Mouse (Mus musculus) mouse embryonic stem cell (cell line): Measurements from ENCODE around the gene Slc40a1.

Experiments used
- in situ Hi-C, 2 experiments: fragments of 300-500 bp; cut with MboI; formaldehyde crosslinking; loops; 1 replicate in 1 of 2; 3 replicates in 1 of 2; pipeline ENCODE4 v1.14.3; 2019 to 2020; ENCODE audit warnings: low sequenced_read_pairs in 2 of 2, low pct_unique_long_range_greater_than_20kb in 1 of 2, mixed read lengths in 1 of 2; ENCODE audit not compliant: unreplicated experiment in 1 of 2

Gene Slc40a1

DNA sequence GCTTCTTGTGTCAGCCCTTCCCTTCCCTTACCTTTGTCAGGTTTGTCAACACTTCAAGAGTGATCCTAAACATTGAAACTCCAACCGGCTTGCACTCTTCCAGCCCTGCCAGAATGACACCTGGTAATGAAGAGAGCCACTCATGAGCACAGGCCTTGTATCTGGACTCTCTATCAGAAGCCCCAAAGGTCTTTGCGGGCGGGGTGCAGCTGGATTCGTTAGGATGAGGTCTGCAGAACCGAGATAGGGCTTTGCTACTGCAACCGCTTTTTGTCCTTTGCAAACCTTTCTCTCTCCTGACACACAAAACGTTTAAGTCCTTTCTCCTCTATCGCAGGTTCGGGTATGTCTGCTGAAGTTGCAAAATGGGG lies at the start of gene Slc40a1:
Gene Slc40a1 (minus strand): TSS at position 131 of the 371 bp plus-strand sequence.
- in situ Hi-C loops, result no loop called here

DNA sequence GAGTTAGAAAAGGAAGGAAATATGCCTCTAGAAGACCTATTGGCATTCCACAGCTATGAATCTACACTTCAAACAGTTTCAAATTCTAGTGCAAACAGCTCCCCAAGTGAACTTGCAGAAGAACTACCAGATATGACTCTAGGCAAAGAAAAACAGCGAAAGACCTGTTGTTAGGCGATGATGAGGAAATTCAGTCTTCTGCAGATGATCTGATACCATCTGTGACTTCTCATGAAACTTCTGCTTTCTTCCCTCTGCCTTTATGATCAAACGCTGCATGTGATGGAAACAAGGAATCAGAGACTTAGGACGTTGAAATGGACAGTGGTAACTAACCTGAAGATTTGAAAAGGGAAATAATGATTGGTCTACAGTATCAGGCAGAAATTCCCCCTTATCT lies 45.0 kb upstream of the Slc40a1 start:
- in situ Hi-C loops, result no loop called here

DNA sequence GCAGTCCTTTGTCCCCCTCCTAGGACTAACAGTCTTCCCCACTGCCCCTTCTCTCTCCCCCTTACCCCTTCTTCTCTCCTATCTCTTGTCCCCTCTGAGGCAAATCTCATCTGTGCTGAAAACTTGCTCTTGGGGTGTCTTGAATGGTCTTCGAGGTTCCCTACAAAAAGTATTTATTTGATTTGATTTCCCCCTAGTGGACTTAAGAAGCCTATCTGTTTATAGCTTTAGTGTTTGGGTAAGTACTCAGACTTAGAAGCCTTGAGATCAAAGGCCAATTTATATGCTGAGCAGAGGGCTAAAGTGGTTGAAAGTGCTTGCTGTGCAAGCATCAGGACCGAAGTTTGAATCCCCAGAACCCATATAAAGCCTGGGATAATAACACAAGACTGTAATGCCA lies 22.7 kb upstream of the Slc40a1 start:
- in situ Hi-C loops, result no loop called here

DNA sequence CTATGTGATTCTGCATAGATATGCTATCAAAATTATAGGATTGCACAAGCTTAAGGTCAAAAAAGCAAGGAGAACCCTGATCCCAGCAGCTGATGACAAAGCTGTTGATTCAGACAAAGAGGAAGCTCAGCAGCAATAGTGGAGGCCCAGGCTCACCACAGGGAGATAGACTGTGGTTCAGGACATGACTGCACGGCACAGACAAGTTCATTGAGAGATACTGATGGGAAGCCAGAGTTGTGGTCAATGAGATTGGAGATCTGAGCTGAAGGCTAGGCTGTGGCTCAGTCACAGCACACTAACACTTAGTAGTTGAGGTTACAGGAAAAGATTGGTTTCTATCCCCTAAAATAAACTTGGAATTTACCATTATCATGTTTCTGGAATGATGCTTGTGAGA lies 21.5 kb upstream of the Slc40a1 start:
- in situ Hi-C loops, result no loop called here

DNA sequence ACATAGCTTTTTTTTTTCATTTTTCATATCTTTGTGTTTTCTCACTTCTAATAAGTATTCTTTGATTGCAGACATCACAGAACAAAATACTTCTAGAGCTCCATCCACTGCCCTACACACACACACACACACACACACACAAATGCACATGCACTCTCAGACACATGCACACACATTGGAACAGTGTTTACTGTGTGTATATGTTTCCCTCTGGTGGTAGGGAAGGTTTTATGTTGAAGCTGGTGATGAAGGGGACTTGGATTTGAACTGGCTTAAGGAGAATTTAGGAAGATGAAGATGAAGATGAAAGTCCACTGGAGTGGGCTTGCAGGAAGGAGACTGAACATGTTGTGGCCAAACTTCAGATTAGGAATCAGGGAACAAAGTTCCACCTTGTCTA lies 4.8 kb upstream of the Slc40a1 start:
- in situ Hi-C loops, result no loop called here

DNA sequence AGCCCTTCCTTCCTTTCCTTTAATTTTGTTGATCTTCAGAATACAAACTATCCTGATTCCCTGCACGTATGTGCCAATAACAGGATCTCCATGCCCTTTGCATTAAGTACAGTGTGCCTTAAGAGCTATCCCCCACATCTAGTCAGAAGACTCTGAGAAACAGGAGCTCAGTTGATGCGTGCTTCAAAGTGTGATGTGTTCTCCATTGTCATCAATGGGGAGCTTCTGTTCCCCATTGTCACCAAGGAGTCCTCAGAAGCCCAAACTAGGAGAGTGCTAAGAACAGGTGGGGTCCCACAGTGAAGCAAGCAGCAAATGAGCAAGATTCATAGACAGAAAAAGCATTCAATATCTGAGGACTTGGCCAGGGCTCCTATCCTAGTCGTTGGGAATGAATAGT lies 588 bp upstream of the Slc40a1 start:
- in situ Hi-C loops, result no loop called here

DNA sequence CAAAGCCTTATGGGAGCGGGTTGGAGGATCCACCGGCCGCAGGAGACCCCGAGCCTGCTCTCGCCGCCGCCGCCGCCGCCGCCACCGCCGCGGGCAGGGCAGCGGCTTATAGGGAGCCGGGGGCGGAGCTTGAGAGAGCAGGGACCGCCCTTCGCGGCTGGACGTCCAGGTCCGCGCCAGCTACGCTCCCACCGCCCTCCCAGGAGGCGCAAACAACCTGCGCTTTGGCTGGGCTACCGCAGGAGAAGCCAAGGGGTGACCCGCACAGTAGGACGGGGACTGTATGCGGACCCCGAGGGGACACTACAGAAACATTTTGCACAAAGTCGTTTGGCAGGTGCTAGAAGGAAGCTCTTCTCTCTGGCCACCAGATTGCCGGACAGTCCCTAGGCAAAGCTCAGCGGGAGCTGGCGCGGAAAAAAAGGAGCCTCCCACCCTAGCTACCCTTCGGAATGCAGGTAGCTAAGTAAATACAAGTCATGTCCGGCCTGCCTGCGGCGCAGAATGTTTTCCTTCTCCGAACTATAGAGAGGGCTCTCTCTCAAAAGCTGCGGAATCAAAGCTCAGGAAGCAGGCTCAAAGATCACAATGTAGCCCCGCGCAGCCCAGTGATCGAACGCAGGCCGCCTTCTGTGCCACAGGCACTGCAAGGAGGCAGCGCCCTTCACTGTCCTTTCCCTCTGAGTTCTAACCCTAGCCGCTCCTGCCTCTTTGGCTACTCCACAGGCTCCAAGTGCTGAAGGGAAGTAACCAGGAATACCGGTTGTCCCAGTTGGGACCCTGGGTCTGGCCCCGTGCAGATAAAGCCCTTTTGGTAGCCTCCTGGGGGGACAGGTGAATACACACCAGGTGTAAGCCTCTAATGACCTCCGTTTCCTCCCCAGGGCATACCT lies 577 bp downstream of the Slc40a1 start:
- in situ Hi-C loops, result no loop called here

DNA sequence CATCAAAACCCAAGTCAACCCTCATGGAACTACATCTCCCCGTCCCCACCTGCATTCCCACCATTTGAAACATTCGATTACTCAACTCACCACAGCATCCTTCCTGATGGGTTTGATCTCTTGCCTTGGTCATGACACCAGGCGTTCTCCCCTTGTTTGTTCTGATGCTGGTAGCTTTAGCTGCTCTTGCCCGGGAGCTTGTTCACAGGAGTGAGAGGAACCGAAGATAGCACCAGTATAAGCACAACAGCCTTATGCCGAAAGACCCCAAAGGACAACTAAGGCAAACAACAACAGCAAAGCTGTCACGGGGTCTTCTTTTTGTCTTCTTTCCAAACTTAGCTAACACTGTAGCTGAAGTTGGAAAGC lies 1.2 kb downstream of the Slc40a1 start:
- in situ Hi-C loops, result no loop called here

DNA sequence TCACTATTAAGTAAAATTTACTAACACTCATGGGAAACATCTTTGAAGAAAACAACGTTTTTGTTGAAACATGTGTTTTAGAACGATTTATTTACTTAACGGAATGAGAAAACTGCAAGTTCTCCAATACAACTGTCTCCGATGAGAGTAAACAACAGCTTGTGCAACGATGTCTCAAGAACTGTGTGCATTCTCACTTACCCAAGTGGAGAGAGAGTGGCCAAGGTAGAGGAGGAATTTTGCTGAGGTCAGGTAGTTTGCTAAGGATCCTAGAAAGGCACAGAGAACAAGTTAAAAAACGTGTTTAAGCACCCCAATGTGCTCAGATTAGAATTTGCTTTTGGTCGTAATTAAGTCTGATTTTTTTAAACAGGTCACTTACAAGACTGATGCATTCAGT lies 1.8 kb downstream of the Slc40a1 start:
- in situ Hi-C loops, result no loop called here

DNA sequence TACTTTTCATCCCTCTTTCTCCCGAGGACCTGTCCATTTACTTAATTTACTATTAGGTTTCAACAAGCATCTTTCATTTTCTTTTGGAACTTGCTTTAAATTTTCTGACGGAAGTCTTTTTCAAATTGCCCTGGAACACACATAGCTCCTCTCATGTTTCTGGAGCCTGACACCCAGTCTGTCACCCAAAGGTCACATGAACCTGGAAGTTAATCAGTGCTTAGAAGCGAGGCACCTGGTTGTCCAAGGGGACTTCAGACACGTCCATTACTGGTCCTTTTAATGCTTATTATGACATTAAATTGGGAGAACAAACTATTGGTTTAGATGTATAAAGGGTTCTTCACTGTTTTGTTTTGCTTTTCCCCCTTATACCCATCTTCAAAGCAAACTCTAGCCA lies 3.0 kb downstream of the Slc40a1 start:
- in situ Hi-C loops, result no loop called here

DNA sequence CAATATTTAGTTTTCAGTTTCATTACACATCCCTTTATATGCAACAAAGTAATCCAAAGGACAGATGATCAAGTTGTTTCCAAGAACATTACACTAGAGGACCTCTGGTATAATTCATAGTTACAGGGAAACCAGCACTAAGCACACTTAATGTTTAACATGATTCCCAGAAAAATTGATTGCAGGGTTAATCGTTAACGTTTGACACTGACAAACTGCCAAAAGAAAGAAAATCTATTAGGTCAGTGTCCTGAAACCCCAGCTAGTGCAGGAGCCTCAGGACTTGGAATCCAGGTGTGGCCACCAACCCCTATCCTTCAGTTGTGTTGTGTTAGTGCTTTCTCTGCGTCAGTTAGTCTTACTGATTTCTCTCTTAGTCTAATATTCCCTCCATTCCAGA lies 5.6 kb downstream of the Slc40a1 start:
- in situ Hi-C loops, result no loop called here

DNA sequence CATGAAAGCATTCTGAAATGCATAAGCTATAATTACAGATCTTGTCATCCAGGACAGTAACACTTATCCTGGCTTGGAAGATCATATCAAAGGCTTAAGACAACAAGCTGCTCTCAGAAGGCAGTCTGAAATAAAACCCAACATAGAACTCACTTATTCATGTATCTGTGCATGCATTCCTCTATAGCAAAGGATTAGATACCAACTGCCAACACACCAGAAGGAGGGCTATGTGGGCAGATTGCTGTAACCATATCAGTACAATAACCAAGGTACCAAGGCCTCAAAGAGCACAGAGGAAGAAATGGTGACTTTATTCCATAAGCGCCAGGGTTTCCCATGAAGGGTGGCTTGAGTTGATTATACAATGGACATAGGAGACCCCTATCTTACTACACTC lies 6.6 kb downstream of the Slc40a1 start:
- in situ Hi-C loops, result no loop called here

DNA sequence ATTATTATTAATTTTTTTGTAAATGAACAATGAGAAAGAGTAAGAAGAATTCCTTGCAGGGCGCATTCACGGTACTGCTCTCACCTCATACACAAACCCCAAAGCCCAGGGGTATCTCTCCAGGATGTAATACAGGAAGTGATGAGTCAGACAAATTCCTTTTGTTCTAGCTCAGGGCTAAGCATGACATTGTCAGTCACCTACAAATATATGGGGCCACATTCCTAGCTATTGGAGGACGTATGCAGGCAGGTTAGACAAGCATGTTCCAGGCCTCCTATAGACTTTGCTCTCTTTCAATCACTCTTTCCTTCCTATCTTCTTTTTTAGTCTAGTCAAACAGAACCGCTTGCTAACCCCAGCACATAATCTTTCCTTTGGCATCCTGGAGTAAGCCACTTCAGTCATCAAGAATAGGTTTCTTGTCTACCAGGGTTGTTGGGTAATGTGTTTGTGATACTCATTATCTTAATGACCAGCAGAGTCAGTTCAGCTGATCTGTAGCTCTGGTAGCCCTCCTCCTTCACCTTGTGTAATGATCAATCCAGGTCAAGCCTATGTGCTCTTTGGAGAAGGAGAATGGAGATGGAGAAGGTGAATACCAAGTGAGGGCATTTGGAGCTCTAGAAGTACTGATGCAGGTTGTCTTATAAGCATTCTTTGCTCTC lies 9.1 kb downstream of the Slc40a1 start:
- in situ Hi-C loops, result no loop called here

DNA sequence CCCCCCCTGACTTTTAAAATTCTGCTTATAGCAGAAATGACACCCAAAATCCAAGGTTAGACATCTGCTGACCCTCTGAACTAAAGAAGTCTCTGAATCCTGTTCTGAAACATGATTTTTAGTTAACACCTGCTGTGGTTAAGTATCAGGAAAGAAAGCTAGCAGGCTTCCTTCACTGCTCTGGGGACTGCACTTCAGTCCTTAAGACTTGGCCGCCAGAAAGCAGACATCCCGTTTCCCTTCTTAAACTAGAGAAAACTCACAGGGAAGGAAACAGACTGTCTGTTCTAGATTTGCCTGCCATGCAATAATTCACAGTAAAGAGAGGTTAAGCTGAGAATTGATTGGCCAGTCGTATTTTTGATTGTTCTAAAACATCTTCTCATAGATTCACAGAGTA lies 10.1 kb downstream of the Slc40a1 start:
- in situ Hi-C loops, result no loop called here

DNA sequence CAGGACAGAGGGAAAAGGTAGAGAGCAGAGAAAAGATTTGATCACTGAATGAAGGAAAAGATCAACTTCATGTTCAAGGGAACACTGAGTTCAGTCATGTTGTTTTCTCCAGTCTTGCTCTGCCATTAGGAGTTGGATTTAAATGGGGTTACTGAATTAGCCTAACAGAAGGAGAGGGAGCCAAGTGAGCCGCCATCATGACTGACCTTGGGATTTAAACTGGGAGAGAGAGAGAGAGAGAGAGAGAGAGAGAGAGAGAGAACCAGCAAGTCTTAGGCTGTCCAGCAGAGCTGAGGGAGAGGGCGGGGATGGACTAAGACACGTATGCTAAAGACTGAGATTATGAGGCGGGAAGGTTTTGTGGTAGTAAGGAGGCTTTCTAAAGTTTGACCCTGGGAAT lies 12.1 kb downstream of the Slc40a1 start:
- in situ Hi-C loops, result no loop called here

DNA sequence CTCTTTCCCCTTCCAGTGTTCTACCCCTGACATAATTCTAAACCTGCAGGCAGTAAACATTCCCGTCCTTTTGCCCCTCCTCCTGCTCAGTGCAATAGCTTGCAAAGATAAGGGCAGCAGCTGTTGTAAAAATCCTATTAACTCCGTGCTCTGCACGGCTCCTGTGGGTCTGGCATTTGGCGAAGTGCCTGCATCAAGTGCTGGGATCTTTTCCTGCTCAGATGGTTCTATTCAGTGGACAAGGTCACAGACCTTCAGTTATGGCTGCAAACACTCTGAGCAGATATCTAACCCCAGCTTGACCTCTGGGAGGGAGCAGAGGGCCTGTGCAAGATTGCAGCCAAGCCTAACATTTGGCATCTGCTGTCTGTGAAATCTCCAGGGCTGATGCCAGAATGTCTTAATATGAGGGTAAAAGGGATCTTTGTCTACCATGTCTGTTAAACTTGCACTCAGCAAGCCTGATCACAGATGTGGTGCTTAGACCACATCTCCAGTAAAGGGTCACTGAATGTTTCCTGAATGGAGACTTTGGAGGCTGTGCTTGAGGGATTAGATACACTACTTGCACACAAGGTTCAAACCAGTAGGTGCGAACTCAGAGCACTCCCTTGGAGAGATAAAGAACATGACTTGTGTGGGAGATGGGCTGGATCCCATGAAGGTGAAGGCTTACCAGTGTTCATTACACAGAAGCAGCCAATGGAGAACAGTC lies 21.1 kb downstream of the Slc40a1 start:
- in situ Hi-C loops, result no loop called here

DNA sequence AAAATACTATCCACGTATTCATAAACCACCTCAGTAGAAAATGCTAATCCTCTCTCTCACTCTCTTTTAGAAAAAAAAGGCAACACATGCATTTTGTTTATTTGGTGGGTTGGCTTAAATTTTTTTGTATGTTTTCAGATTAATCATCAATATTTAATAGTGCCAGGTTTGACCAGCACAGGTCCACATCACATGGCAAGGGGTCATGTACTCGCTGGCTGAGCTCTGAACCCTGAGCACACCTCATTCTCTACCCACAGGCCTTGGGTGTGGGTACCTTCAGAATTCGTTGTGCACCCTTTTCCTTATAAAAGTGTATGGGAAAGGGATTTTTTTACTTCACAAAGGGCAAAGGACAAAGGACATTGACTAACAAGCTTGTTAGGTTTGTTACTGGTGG lies 22.2 kb downstream of the Slc40a1 start:
- in situ Hi-C loops, result no loop called here

DNA sequence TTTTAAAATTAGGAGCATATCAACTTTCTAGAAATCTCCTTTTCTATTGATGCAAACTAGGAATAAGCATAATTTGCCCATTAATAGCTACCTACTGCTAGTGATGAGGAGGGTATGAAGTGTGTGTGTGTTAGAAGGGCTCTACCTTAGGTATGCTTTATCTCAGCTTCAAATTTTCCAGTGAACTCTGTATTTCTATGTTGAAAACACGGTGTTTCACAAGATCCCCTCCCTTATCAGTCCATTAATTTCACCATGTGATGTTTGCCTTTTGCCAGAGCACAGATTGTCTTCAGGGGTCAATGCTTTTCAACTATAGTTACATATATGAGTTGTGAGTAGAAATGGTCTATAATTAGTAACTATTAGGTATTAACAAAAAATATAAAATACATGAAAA lies 28.3 kb downstream of the Slc40a1 start:
- in situ Hi-C loops, result no loop called here

DNA sequence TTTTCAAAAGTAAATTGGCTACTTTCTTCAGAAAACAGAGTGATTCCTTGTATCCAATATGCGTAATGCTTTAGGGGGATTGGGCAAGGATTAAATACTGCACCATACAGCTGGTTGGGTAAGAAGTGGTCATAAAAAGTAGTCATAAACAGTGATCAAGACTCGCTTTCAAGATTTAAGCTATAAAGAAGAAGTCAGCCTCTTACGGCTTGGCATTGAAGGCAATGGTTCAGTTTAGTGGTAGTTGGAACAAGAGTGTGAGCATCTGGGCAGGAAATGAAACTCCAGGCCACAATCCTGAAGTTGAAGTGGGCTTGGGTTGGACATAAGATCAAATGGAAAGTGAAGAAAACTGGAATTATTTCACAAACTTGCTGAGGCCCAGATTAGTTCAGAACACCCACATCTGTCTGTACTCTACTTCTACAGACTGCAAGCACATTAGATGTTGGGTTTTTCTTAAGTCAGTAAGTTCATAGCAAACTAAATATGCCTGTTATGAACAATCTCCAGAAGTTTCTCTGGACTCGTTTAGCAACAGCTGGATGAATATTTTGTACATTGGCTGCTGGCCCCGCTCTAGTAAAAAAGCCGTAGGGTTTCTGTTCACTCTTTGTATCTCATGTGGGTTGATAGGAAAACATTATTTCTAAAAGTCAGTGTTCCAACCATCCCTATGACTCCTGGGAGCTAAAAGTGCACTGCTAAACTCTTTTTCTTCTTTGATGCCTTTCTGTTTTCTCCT lies 32.0 kb downstream of the Slc40a1 start:
- in situ Hi-C loops, result no loop called here
